Mouse (Mus musculus) megakaryocyte, embryonic 14.5 days (primary cell): ENCODE data around the gene Hist1h2bf.
"Not testable (repeated sequence)": the region's sequence is repeated elsewhere in the genome, so short reads cannot be mapped to it uniquely, and the experiment has no call there.

Experiments
- FLI1 ChIP-seq: IDR thresholded peaks from 2 replicates; pipeline ENCODE4 v1.6.1; 2012; ENCODE audit warnings: low read length, inconsistent platforms, mixed read lengths
- GATA1 ChIP-seq: IDR thresholded peaks from 3 replicates; pipeline ENCODE4 v1.6.1; 2012; ENCODE audit warnings: mixed read lengths, low read length, inconsistent platforms, borderline replicate concordance

GRCm38 (mm10) chr13:23571504-23572217, 2.3 kb downstream of the Hist1h2bf start:
- not testable (repeated sequence) for TF ChIP-seq GATA1, FLI1
